Mouse (Mus musculus) limb, embryonic 14.5 days (tissue): ENCODE measurements around the gene Pip4p1. TPM values are rescaled to one million over a fixed set of nuclear protein-coding genes. Genes with fewer than 3 reads are reported as not detected.
"Not testable (repeated sequence)": the region's sequence is repeated elsewhere in the genome, so short reads cannot be mapped to it uniquely, and the experiment has no call there.

ENCODE experiments used
- ATAC-seq: fragments of 200-750 bp; cut with Nextera tagmentation; 2 replicates; pipeline ENCODE4 v1.8.0; 2017; ENCODE audit warnings: low read depth, moderate number of reproducible peaks, moderate TSS enrichment; ENCODE audit not compliant: low FRiP score
- DNase-seq: peaks from one replicate; pipeline ENCODE4 v3.0.0-alpha.2; 2015; ENCODE audit warnings: low spot score
- H3K27ac ChIP-seq: fragments of 300-500 bp; sonication (generic); replicated peaks from 2 replicates; pipeline ENCODE4 v1.5.1; 2014; ENCODE audit warnings: low read depth, mild to moderate bottlenecking, low read length, moderate library complexity, mixed read lengths
- H3K27me3 ChIP-seq: fragments of 300-500 bp; sonication (generic); 2 replicates; pipeline ENCODE4 v1.6.1; 2014; ENCODE audit warnings: low read length, mixed read lengths; ENCODE audit not compliant: control insufficient read depth, insufficient read depth
- H3K36me3 ChIP-seq: fragments of 300-500 bp; sonication (generic); 2 replicates; pipeline ENCODE4 v1.6.1; 2014; ENCODE audit warnings: mild to moderate bottlenecking, low read length, moderate library complexity, mixed read lengths; ENCODE audit not compliant: control insufficient read depth, insufficient read depth
- H3K4me1 ChIP-seq: fragments of 300-500 bp; sonication (generic); 2 replicates; pipeline ENCODE4 v1.6.1; 2014; ENCODE audit warnings: antibody characterized with exemption, low read length, mixed read lengths; ENCODE audit not compliant: control insufficient read depth, insufficient read depth
- H3K4me2 ChIP-seq: fragments of 300-500 bp; sonication (generic); replicated peaks from 2 replicates; pipeline ENCODE4 v1.6.1; 2014; ENCODE audit warnings: low read depth, mild to moderate bottlenecking, low read length, moderate library complexity; ENCODE audit not compliant: severe bottlenecking
- H3K4me3 ChIP-seq: fragments of 300-500 bp; sonication (generic); replicated peaks from 2 replicates; pipeline ENCODE4 v1.5.1; 2014; ENCODE audit warnings: low read length
- H3K9ac ChIP-seq: fragments of 300-500 bp; sonication (generic); 2 replicates; pipeline ENCODE4 v1.6.1; 2014; ENCODE audit warnings: mild to moderate bottlenecking, low read depth, low read length, moderate library complexity; ENCODE audit not compliant: severe bottlenecking
- H3K9me3 ChIP-seq: fragments of 300-500 bp; sonication (generic); 2 replicates; pipeline ENCODE4 v1.6.1; 2016; ENCODE audit warnings: low read length; ENCODE audit not compliant: control insufficient read depth
- POLR2A ChIP-seq: fragments of 200-500 bp; IDR thresholded peaks from 2 replicates; pipeline ENCODE4 v1.8.0; 2012; ENCODE audit warnings: inconsistent platforms, mild to moderate bottlenecking, moderate library complexity, borderline replicate concordance; ENCODE audit not compliant: insufficient read depth, insufficient read length; ENCODE audit errors: extremely low read depth
- WGBS: fragments of 180-500 bp; shearing (Covaris S2); extraction: QIAGEN DNeasy Blood & Tissue Kit; methylation state at CpG from one replicate; pipeline ENCODE4 v1.1.7; 2014; 5-methylcytosine and 5-hydroxymethylcytosine counted together
- polyA plus RNA-seq, 2 experiments: library from polyadenylated mRNA; depleted of rRNA in 1 of 2; stranded (reverse) in 1 of 2; unstranded in 1 of 2; fragments of >200 nt; fragmentation: Nextera tagmentation in 1 of 2; extraction: Ambion mirVana in 1 of 2; gene quantifications; 2 replicates each; pipeline versions ENCODE4 v1.2.1 to v1.2.3; 2012 to 2014

The Pip4p1 gene
- polyA plus RNA-seq, 2 experiments = 50.3 to 82.3 TPM

- ATAC-seq = no peak
- H3K4me1 ChIP-seq = no peaks in the 10 kb centered on the region
- H3K9ac ChIP-seq = no peak overlapping the region
- no peak for DNase-seq
- 33% methylated on average over 4 of the region's 4 CpGs for WGBS
- H3K4me3 ChIP-seq = no peak overlapping the region
- H3K36me3 ChIP-seq = no peaks in the 10 kb centered on the region
- no peaks in the 10 kb centered on the region for H3K27me3 ChIP-seq
- no peaks in the 10 kb centered on the region for H3K9me3 ChIP-seq
- no peak overlapping the region for H3K4me2 ChIP-seq
- no peak overlapping the region for H3K27ac ChIP-seq
- TF ChIP-seq POLR2A = no peak
Observed at GRCm38 (mm10) chr14:50973700-50974099, 43.0 kb upstream of the Pip4p1 start.

GRCm38 (mm10) chr14:50973054-50973453 lies 42.4 kb upstream of the Pip4p1 start:
- not testable (repeated sequence) for H3K36me3 ChIP-seq, H3K4me3 ChIP-seq, H3K4me2 ChIP-seq, H3K9ac ChIP-seq, H3K9me3 ChIP-seq, H3K4me1 ChIP-seq, H3K27me3 ChIP-seq, H3K27ac ChIP-seq, ATAC-seq, DNase-seq
- 91% methylated on average over 5 of the region's 5 CpGs for WGBS

GRCm38 (mm10) chr14:50970822-50971221 lies 40.2 kb upstream of the Pip4p1 start:
- Histone ChIP-seq H3K4me2 (no peak overlapping the region), H3K36me3 (no peaks in the 10 kb centered on the region), H3K27me3 (no peaks in the 10 kb centered on the region), H3K27ac (no peak overlapping the region), H3K4me3 (no peak overlapping the region), H3K4me1 (no peaks in the 10 kb centered on the region), H3K9me3 (no peaks in the 10 kb centered on the region), H3K9ac (no peak overlapping the region)
- no peak for ATAC-seq
- TF ChIP-seq POLR2A = no peak
- no peak for DNase-seq
- 73% methylated on average over 1 of the region's 1 CpGs for WGBS

DNA sequence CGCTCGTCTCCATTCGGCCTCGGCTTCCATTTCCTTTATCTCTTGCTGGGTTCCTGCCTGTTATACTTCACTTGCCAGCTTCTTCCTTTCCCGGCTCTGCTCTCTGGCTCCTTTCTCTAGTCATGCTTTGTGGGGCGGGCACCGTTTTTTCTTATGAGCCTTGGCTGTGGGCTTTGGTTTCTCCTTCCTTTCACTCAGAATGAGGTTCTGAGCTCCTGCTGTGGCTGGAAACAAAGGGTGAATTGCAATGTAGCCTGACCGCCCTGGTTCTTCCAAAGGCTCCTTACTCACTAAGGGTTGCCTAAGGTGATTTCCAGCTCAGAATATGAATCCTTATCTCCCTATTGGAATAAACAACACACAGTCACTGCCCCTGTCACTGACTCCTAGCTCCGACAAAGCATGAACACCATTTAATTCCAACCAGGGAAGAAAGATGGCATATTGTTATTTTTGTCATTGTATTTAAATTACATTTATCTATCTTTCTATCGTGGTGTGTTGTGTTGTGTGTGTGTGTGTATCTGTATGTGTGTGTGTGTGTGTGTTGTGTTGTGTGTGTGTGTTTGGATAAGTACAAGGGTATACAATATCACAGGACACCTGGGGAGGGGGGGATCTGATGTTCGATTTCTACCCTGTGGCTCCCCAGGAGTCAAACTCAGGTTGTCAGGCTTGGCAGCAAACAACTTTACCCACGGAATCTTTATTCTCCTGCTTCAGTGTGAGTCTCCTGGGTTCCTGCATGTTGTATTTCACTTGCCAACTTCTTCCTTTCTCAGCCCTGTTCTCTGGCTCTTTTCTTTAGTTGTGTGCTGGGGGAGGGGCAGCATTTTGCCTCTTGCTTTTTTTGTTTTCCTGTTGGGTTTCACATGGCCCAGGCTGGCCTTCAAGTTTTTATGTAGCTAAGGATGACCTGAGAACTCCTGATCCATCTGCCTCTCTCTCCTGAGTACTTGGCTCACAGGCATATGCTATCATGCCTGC lies 39.2 kb upstream of the Pip4p1 start:
- no peak for DNase-seq
- Histone ChIP-seq H3K4me3 (no peak overlapping the region), H3K27me3 (no peaks in the 10 kb centered on the region), H3K9ac (no peak overlapping the region), H3K36me3 (no peaks in the 10 kb centered on the region), H3K9me3 (no peaks in the 10 kb centered on the region), H3K27ac (no peak overlapping the region), H3K4me2 (no peak overlapping the region), H3K4me1 (no peaks in the 10 kb centered on the region)
- no peak for TF ChIP-seq POLR2A
- ATAC-seq = no peak
- WGBS = 48% methylated on average over 12 of the region's 12 CpGs

- Histone ChIP-seq H3K9me3 (no peaks in the 10 kb centered on the region), H3K36me3 (no peaks in the 10 kb centered on the region), H3K9ac (no peak overlapping the region), H3K4me3 (no peak overlapping the region), H3K4me2 (no peak overlapping the region), H3K27me3 (no peaks in the 10 kb centered on the region), H3K4me1 (no peaks in the 10 kb centered on the region), H3K27ac (no peak overlapping the region)
- no peak for TF ChIP-seq POLR2A
- 27% methylated on average over 1 of the region's 1 CpGs for WGBS
- no peak for ATAC-seq
- no peak for DNase-seq
Observed at GRCm38 (mm10) chr14:50969041-50969440, 38.4 kb upstream of the Pip4p1 start.
